21 mouse cellular contexts compared by ENCODE assay signal in the genomic region with DNA sequence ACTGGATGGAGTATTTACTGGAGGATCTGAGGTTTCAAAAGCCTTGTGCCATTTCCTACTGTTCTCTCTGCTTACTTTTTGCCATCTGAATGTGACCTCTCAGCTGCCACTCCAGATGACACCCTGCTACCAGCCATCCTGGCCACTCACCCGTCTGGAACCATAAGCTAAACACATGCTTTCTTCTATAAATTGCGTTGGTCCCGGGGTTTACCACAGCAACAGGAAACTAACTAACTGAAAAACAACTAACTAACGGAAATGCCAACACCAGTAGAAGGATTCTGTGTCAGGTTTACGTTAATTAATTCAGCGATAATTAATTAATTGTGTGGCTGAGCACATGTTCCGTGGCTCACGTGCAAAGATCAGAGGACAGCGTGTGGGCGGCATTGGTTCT.
A peak's percentile ranks its signal among the peaks of the same experiment; 100 is the strongest.
DNase-seq lines count a peak whose midpoint lies in the region; ATAC-seq lines count a peak whose summit lies in the region.
"Had no signal": no experiment of that assay in that cellular context is flagged by ENCODE, and none has a peak within 500 bp of the region (broad histone marks: within the 10 kb centered on the region; RNA-seq: fewer than 3 reads in every experiment).

No protein-coding gene starts in this region.

- peak; percentile 75 for ATAC-seq in CD4-positive, CD25-positive, alpha-beta regulatory T cell, adult 4 months
- ATAC-seq in activated CD4-positive, CD25-positive, alpha-beta regulatory T cell, adult 4 months, result peak; percentile 63
- ATAC-seq: forebrain, embryonic 13.5 days; forebrain, embryonic 16.5 days; hindbrain, embryonic 16.5 days; intestine, embryonic 16.5 days had no signal

- DNase-seq in thymus, postnatal 0 days (ENCODE audit: low spot score), result peak; percentile 27
- DNase-seq in thymus, adult 18-20 months, result no peak
- DNase-seq in CD4-positive helper T cell, adult 2 months (ENCODE audit: low read depth, low spot score), result peak; percentile 12
- no peak for DNase-seq in heart, adult 9 months (ENCODE audit: low spot score in 2 of 2)
- no peak for DNase-seq in c-Kit-positive CD71-positive TER-119-positive erythroid progenitor cells, embryonic 14.5 days (ENCODE audit: low spot score)
- no peak for DNase-seq in heart, postnatal 4 days
- DNase-seq: adrenal gland, postnatal 10 days; adrenal gland, postnatal 36 days; B cell, adult 2 months; cerebellum, adult 11-12 months; cerebellum, adult 8-10 months; cerebellum, postnatal 14 days; gastrocnemius, postnatal 10 days; gastrocnemius, postnatal 36 days; heart, adult 2 months had no signal

Comparison
In these comparisons a context has a peak if more than half of its experiments do, and no peak if none do; other contexts are left out.
1. DNase-seq: peak in thymus, postnatal 0 days (single experiment) and CD4-positive helper T cell, adult 2 months (single experiment); none in thymus, adult 18-20 months (0 of 2), heart, adult 9 months (0 of 2), c-Kit-positive CD71-positive TER-119-positive erythroid progenitor cells, embryonic 14.5 days (single experiment) and heart, postnatal 4 days (single experiment).